Mouse (Mus musculus) heart, embryonic 15.5 days (tissue): ENCODE measurements at regions not wholly inside any gene's neighbourhood (a gene's known extent, or its start where the extent isn't known, plus 50 kb on each side); places are given as distances from the start of the nearest gene placed in this dataset.

ENCODE experiments used
- ATAC-seq: fragments of 200-750 bp; cut with Nextera tagmentation; replicated peaks from 2 replicates; pipeline ENCODE4 v1.8.0; 2017; ENCODE audit warnings: low read depth, moderate TSS enrichment; ENCODE audit not compliant: insufficient number of reproducible peaks, insufficient read depth, low FRiP score
- H3K27ac ChIP-seq: fragments of 300-500 bp; sonication (generic); 2 replicates; pipeline ENCODE4 v1.5.1; 2015; ENCODE audit warnings: mild to moderate bottlenecking, inconsistent platforms
- H3K27me3 ChIP-seq: fragments of 300-500 bp; sonication (generic); 2 replicates; pipeline ENCODE4 v1.6.1; 2015; ENCODE audit warnings: inconsistent platforms
- H3K36me3 ChIP-seq: fragments of 300-500 bp; sonication (generic); 2 replicates; pipeline ENCODE4 v1.6.1; 2015; ENCODE audit warnings: mild to moderate bottlenecking, inconsistent platforms
- H3K4me1 ChIP-seq: fragments of 300-500 bp; sonication (generic); replicated peaks from 2 replicates; pipeline ENCODE4 v1.6.1; 2015; ENCODE audit warnings: inconsistent platforms
- H3K4me2 ChIP-seq: fragments of 300-500 bp; sonication (generic); 2 replicates; pipeline ENCODE4 v1.6.1; 2015; ENCODE audit warnings: inconsistent platforms, mild to moderate bottlenecking, moderate library complexity
- H3K4me3 ChIP-seq: fragments of 300-500 bp; sonication (generic); 2 replicates; pipeline ENCODE4 v1.5.1; 2015; ENCODE audit warnings: mild to moderate bottlenecking, inconsistent platforms
- H3K9ac ChIP-seq: fragments of 300-500 bp; sonication (generic); 2 replicates; pipeline ENCODE4 v1.6.1; 2015; ENCODE audit warnings: mild to moderate bottlenecking, inconsistent platforms
- H3K9me3 ChIP-seq: fragments of 300-500 bp; sonication (generic); replicated peaks from 2 replicates; pipeline ENCODE4 v1.6.1; 2016; ENCODE audit warnings: inconsistent platforms
- WGBS: fragments of 180-500 bp; shearing (Covaris S2); methylation state at CpG from one replicate; pipeline ENCODE4 v1.1.7; 2015; ENCODE audit warnings: mixed read lengths; 5-methylcytosine and 5-hydroxymethylcytosine counted together

GRCm38 (mm10) chr3:129471332-129471731 lies 60.8 kb upstream of the Elovl6 start:
- WGBS, result 63% methylated on average over 1 of the region's 1 CpGs
- Histone ChIP-seq H3K27ac (no peak overlapping the region), H3K27me3 (no peaks in the 10 kb centered on the region), H3K9me3 (no peaks in the 10 kb centered on the region), H3K4me2 (no peak overlapping the region), H3K36me3 (no peaks in the 10 kb centered on the region), H3K4me1 (no peaks in the 10 kb centered on the region), H3K4me3 (no peak overlapping the region), H3K9ac (no peak overlapping the region)
- no peak for ATAC-seq

GRCm38 (mm10) chr3:129472008-129472407 lies 60.1 kb upstream of the Elovl6 start:
- Histone ChIP-seq H3K9ac (no peak overlapping the region), H3K4me2 (no peak overlapping the region), H3K36me3 (no peaks in the 10 kb centered on the region), H3K4me3 (no peak overlapping the region), H3K27ac (no peak overlapping the region), H3K4me1 (no peaks in the 10 kb centered on the region), H3K9me3 (no peaks in the 10 kb centered on the region), H3K27me3 (no peaks in the 10 kb centered on the region)
- 69% methylated on average over 10 of the region's 10 CpGs for WGBS
- no peak for ATAC-seq

GRCm38 (mm10) chr3:129474451-129474850 lies 57.7 kb upstream of the Elovl6 start:
- WGBS, result 92% methylated on average over 7 of the region's 7 CpGs
- ATAC-seq, result no peak
- no peak overlapping the region for H3K9ac ChIP-seq
- no peaks in the 10 kb centered on the region for H3K9me3 ChIP-seq
- no peak overlapping the region for H3K27ac ChIP-seq
- H3K4me1 ChIP-seq, result no peaks in the 10 kb centered on the region
- no peaks in the 10 kb centered on the region for H3K36me3 ChIP-seq
- no peak overlapping the region for H3K4me3 ChIP-seq
- no peak overlapping the region for H3K4me2 ChIP-seq
- no peaks in the 10 kb centered on the region for H3K27me3 ChIP-seq

GRCm38 (mm10) chr3:129476250-129476649 lies 55.9 kb upstream of the Elovl6 start:
- ATAC-seq, result no peak
- 88% methylated on average over 4 of the region's 4 CpGs for WGBS
- Histone ChIP-seq H3K27ac (no peak overlapping the region), H3K4me1 (no peaks in the 10 kb centered on the region), H3K36me3 (no peaks in the 10 kb centered on the region), H3K4me3 (no peak overlapping the region), H3K9me3 (no peaks in the 10 kb centered on the region), H3K9ac (no peak overlapping the region), H3K4me2 (no peak overlapping the region), H3K27me3 (no peaks in the 10 kb centered on the region)

GRCm38 (mm10) chr3:129478093-129478492 lies 54.1 kb upstream of the Elovl6 start:
- no peaks in the 10 kb centered on the region for H3K27me3 ChIP-seq
- no peak for ATAC-seq
- no peak overlapping the region for H3K27ac ChIP-seq
- H3K4me1 ChIP-seq, result no peaks in the 10 kb centered on the region
- H3K36me3 ChIP-seq, result no peaks in the 10 kb centered on the region
- H3K4me2 ChIP-seq, result no peak overlapping the region
- H3K9ac ChIP-seq, result no peak overlapping the region
- 73% methylated on average over 7 of the region's 7 CpGs for WGBS
- H3K4me3 ChIP-seq, result no peak overlapping the region
- H3K9me3 ChIP-seq, result no peaks in the 10 kb centered on the region

- Histone ChIP-seq H3K4me1 (no peaks in the 10 kb centered on the region), H3K9me3 (no peaks in the 10 kb centered on the region), H3K27ac (no peak overlapping the region), H3K36me3 (no peaks in the 10 kb centered on the region), H3K27me3 (no peaks in the 10 kb centered on the region), H3K9ac (no peak overlapping the region), H3K4me3 (no peak overlapping the region), H3K4me2 (no peak overlapping the region)
- no peak for ATAC-seq
- 88% methylated on average over 3 of the region's 3 CpGs for WGBS
These were observed 50.9 kb upstream of the Elovl6 start for GRCm38 (mm10) chr3:129481293-129481692.
